Mouse (Mus musculus) adrenal gland, adult 18-20 months (tissue): Measurements from ENCODE around the gene Trrap. TPM values are rescaled to one million over a fixed set of nuclear protein-coding genes. Genes with fewer than 3 reads are reported as not detected.
"Not testable (repeated sequence)": the region's sequence is repeated elsewhere in the genome, so short reads cannot be mapped to it uniquely, and the experiment has no call there.

Experiments
- DNase-seq, 2 experiments: peaks; one replicate each; pipeline ENCODE4 v3.0.0; 2021 to 2022; ENCODE audit warnings: low spot score in 2 of 2
- long read RNA-seq, 2 experiments: library from polyadenylated mRNA; stranded (forward); transcript quantifications; one replicate each; pipeline ENCODE4 v2.0.0; 2021
- total RNA-seq, 2 experiments: library from RNA; stranded (reverse); gene quantifications; 1 replicate in 1 of 2; 2 replicates in 1 of 2; pipeline ENCODE4 v1.2.3; 2021

Trrap gene
- 10 to 100 TPM; 79.6 to 80.3 TPM for total RNA-seq
- long read RNA-seq, experiment 1, partial matches to known transcripts: 4 of 6 reads
- long read RNA-seq, experiment 1, other reads (novel, unspliced or antisense): 2 of 6 reads
- long read RNA-seq, experiment 2, partial matches to known transcripts: 3 of 3 reads
- long read RNA-seq, experiment 2, other reads (novel, unspliced or antisense): 0 of 3 reads

DNA sequence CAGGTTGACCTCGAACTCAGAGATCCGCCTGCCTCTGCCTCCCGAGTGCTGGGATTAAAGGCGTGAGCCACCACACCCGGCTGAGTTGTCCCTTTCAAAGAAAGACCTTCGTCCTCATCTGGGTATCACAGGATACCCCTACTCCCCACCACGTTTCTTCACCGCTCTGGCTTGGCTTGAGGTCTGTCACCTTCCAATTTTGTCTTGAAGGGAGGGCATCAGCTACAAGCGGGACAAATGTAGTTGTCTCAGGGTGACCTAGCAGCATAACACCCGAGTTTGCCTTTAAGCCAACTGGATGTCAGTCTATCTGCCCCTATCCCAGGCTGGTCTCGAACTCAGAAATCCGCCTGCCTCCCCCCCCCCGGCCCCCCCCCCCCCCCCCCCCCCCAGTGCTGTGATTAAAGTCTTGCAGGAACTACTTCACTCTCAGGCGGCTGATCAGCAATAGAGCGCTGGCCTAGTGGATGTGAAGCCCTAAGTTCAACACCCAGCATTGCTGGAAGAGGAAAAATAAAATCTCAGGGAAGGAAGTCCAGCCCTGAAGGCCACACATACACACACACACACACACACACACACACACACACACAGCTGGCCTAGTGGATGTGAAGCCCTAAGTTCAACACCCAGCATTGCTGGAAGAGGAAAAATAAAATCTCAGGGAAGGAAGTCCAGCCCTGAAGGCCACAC lies at the start of gene Trrap:
TSS of gene Trrap (plus strand) at position 627 of the 693 bp plus-strand sequence.
- DNase-seq: not testable (repeated sequence)

DNA sequence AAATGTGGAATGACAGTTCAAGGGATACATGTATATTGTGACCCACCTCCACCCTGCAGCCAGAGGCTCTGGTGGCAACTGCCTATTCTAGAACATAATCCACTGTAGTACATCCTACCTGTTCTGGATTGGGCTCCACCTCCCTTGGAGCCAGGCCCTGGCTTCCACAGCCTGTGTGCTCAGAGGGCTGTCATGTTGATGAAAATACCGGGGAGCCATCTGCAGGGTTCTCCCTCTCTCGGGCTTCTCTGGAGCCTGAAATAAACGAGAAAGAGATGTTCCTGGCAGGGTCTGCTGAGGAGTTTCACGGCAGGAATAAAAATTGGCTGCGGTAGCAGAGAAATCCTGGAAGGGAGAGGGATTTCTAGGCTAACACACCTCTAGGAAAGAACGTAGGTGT lies 47.8 kb upstream of the Trrap start:
- no peak for DNase-seq

GRCm38 (mm10) chr5:144720281-144720680 lies 47.3 kb upstream of the Trrap start:
- no peak for DNase-seq

DNA sequence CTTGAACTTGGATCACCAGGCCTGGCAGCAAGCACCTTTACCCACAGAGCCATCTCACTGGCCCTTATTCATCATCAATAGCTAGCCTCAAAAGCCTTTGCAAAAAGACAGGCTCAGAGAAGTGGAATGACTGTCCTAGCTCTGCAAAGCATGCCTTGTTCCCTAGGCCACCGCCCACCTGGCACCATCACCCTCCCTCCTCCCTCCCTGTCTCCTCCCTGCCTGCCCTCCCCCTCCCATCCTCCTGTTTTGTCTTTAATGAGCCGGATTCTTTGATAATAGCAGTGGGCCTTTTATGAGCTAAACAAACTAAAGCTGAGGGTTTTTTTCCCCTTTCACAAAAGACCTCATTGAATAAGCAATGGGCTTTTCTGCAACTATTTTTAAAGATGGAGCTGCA lies 42.6 kb upstream of the Trrap start:
- no peak for DNase-seq

- DNase-seq: no peak
Measured at GRCm38 (mm10) chr5:144725554-144725953, 42.0 kb upstream of the Trrap start.

GRCm38 (mm10) chr5:144727119-144727518 lies 40.4 kb upstream of the Trrap start:
- DNase-seq: peak; percentile 75 to 80

DNA sequence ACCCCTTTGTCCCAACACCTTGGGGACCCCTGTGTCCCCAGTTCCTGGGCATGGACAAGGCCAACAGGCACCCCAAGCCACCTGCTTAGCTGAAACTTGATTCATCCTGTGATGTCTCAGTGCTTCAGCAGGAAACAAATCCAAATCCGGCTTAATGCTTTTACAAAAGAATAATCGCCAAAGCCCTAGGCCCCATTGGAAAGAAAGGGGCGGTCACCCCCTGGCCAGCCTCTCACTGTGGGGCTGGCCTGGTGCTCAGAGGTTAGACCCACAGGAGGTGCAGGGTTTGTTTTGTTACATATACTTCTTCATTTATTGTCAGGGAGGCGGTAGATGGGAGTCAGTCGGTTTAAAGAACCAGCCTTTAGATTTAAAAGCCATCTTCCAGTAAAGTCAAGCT lies 39.3 kb upstream of the Trrap start:
- DNase-seq: no peak

DNA sequence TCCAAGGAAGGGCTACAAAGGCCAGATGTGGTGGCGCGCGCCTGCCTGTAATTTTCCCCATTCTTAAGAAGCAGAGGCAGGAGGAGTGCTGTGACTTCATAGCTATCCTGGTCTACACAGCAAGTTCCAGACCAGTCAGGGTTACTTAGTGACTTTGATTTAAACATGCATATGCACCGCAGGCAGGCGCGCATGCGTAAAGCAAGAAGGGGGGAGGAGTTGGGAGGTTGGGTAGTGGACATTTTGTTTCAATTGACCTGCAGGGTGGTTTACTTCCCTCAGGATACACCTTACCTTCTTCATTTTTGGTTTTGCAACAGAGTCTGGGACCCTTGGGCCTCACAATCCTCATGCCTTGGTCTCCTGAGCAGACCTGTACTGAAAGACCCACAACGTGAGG lies 38.3 kb upstream of the Trrap start:
- no peak for DNase-seq

DNA sequence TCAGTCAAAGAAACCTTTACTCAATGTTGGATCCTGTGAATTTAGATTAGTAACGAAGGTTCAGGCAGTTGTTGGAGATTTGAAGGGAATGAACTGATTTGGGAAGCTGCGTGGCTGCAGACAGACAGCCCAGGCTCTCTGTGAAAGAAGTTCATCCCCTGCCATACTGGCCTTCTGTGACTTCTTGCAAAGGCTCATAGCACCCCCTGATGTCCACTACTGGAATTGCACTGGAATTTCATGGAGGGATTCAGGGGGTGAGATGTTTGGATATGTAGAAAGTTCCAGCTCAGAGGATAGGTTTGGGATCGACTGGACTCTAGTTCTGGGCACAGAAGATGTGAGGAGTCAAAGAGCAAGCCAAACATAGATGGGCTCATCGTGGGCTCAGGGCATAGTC lies 33.6 kb upstream of the Trrap start:
- DNase-seq: peak; percentile 62 to 66

DNA sequence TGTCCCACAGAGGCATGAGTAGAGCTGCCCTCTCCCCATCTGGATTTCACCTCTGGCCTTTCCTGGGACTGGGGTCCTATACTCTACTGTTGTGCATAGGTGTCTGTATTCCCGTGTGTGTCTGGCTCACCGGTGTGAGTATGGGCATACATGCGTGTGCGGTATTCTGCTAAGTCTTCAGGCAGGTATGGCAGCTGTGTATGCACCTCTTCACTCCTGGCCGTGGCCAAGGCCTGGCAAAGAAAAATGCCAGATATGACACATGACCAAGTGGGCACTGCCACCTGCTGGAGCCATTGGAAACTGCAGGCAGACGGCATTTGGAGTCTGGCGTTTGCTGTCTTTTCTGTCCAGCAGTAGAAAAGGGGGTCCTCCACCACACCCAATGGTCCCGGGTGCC lies 32.6 kb upstream of the Trrap start:
- peak; percentile 76 for DNase-seq

DNA sequence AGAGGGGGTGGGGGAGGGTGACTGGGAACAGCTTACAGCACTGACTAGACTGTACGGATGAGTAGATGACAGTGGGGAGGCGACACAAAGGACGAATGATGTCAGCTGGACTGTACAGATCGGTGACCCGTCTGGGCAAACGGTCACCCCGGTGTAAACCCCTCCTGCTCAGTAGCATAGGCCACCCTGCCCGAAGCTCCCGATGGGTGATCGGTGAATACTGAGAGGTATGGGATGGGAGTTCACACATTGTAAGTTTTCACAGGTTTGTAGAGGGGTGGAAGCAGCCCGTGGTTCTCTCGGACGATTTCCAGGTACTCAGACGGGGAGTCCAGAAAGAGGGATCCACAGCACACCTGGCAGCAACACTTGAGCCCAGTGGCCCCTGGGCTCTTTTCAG lies 30.4 kb upstream of the Trrap start:
- no peak for DNase-seq

- no peak for DNase-seq
Measured at GRCm38 (mm10) chr5:144752432-144752831, 15.1 kb upstream of the Trrap start.

GRCm38 (mm10) chr5:144753041-144753440 lies 14.5 kb upstream of the Trrap start:
- DNase-seq: peak in 1 of 2 experiments; percentile 36

DNA sequence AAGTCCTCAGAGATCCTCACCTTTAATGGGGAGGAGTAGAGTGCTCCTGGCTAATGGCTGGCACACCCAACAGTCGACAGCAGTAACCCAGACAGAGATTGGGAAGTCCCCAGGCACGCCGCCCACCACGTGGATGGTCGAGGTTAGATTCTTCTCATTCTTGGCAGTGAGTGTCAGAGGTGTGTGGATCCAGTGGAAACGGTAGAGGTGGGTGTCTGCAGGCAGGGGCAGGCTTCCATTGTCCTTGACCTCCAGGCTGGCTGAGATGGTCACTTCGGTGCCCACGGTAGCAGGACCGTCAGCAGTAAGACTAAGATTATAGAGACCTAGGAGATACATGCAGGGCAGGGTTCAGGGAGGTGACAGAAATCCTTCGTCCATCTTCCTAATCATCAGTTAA lies 12.3 kb upstream of the Trrap start:
- no peak for DNase-seq

DNA sequence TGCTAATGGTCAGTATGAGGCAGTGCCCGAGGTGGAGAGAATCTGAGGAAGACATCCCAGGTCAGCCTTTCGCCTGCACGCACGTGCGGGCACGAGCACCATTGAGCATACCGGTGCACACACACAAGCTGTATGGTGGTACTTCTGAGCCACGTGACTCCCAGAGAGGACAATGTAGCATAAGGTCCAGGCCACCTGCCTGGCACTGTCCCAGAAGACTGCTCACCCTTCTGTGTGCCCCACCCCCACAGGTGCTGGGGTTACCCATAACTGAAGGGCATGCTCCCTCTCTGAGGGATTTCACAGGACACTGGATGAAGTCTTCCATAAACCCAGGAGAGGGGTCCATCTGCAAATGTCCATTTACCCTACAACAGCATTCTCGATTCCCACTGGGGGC lies 10.1 kb upstream of the Trrap start:
- DNase-seq: no peak

- no peak for DNase-seq
Measured at GRCm38 (mm10) chr5:144758422-144758821, 9.1 kb upstream of the Trrap start.

- peak; percentile 36 to 44 for DNase-seq
Measured at GRCm38 (mm10) chr5:144761161-144761868, 6.2 kb upstream of the Trrap start, which contains the start of gene Tmem130. TSS of gene Tmem130 (minus strand) at chr5:144761818.

GRCm38 (mm10) chr5:144766026-144766425 lies 1.5 kb upstream of the Trrap start:
- no peak for DNase-seq

DNA sequence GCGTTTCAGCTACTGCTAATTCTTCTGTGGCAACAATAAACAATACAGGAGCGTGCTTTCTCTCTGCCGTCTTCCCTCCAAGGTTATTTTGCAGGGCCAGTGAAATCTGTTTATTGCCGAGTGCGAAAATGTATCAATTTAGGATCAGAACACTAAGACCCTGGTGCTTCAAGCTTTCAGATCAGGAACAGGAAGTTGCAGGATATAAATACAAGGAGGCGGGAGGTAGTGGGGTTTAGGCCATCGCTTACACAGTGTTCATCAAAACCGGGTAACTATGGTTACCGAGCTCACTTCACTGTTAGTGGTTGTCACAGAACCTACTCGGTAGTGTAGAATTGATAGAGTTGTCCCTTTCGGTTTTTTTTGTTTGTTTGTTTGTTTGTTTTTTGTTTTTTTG lies 886 bp upstream of the Trrap start:
- DNase-seq: no peak

DNA sequence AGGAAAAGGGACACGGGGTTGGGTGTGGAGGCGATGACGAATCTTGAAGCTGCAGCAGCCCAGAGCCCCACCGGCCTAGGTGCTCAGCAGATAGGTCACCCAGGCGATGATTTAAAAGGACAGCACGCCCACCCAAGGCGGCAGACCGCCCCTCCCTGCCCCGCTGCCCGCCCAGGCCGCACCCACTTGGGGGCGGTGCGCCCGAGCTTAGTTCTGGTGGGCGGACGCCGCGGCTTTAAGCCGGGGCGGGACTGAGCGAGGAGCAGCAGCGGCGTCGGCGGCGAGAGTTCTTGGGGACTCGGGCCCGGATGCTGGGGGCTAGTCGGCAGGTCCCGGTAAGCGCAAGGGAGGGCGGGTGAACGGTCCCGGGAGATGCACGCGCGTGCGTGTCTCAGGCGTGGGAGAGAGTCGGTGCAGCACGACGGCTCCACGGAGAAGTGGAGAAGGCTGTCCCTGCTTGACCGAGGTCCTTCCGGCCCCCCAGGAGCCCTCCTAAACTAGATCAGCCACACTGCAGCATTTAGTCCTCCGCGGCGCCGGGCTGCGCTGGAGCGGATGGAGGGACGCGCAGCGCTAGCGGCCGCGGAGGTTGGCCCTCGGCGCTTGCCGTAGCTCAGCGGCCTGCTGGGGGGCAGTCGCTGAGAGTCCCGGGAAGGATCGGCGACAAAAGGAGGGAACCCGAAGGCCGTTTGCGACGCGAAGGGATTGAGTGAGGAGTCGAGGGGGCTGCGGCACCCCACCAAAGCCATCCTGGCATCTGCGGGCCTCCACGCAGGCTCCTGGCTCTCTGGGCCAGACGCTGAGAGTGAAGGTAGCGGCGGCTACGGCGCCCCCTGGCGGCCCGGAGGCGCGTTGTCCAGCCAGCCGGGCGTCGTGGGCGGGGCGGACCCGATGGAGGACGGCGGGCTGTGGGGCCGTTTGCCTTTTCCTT lies 644 bp downstream of the Trrap start:
- DNase-seq: peak; percentile 90 to 94

- no peak for DNase-seq
Measured at GRCm38 (mm10) chr5:144769067-144769482, 1.5 kb downstream of the Trrap start.
